Mouse (Mus musculus) lung, postnatal 0 days (tissue): ENCODE results near the gene Spred2.

ENCODE experiments used
- CTCF ChIP-seq: IDR thresholded peaks from 2 replicates; pipeline ENCODE4 v1.5.1; 2016; ENCODE audit warnings: antibody characterized with exemption, mild to moderate bottlenecking
- EP300 ChIP-seq: IDR thresholded peaks from 2 replicates; pipeline ENCODE4 v1.6.1; 2016; ENCODE audit warnings: antibody characterized with exemption, mild to moderate bottlenecking, control low read depth

GRCm38 (mm10) chr11:20029014-20029413 lies 104.8 kb downstream of the Spred2 start:
- no peak for TF ChIP-seq CTCF
- TF ChIP-seq EP300, result no peak
